Mouse (Mus musculus) cerebellum, postnatal 14 days (tissue): ENCODE measurements around the gene Pde10a.
A peak's percentile ranks its signal among the peaks of the same experiment; 100 is the strongest.

ENCODE experiments used
- DNase-seq, 2 experiments: peaks; one replicate each; pipeline ENCODE4 v3.0.0; 2021; ENCODE audit warnings: mixed read lengths in 2 of 2

The Pde10a gene

GRCm38 (mm10) chr17:8899212-8899611 is 374.0 kb downstream of the Pde10a start:
- no peak for DNase-seq

- no peak for DNase-seq
Observed at GRCm38 (mm10) chr17:8903555-8904283, 378.5 kb downstream of the Pde10a start.

GRCm38 (mm10) chr17:8910571-8910970 is 385.4 kb downstream of the Pde10a start:
- DNase-seq = no peak

- no peak for DNase-seq
Observed at GRCm38 (mm10) chr17:8912933-8913332, 387.8 kb downstream of the Pde10a start.

GRCm38 (mm10) chr17:8915693-8916092 is 390.5 kb downstream of the Pde10a start:
- no peak for DNase-seq

GRCm38 (mm10) chr17:8923074-8923473 is 397.9 kb downstream of the Pde10a start:
- DNase-seq = no peak

- DNase-seq = no peak
Observed at GRCm38 (mm10) chr17:8923727-8924126, 398.6 kb downstream of the Pde10a start.

- DNase-seq = no peak
Observed at GRCm38 (mm10) chr17:8925819-8926383, 400.7 kb downstream of the Pde10a start.

- DNase-seq = no peak
Observed at GRCm38 (mm10) chr17:8928560-8928959, 403.4 kb downstream of the Pde10a start.

- DNase-seq = no peak
Observed at GRCm38 (mm10) chr17:8929636-8930035, 404.5 kb downstream of the Pde10a start.

GRCm38 (mm10) chr17:8935604-8936003 is 410.4 kb downstream of the Pde10a start:
- DNase-seq = no peak

- peak; percentile 59 to 74 for DNase-seq
Observed at GRCm38 (mm10) chr17:8936603-8937002, 411.4 kb downstream of the Pde10a start.

GRCm38 (mm10) chr17:8951588-8951987 is 426.4 kb downstream of the Pde10a start:
- DNase-seq = no peak

GRCm38 (mm10) chr17:8952951-8953350 is 427.8 kb downstream of the Pde10a start:
- peak in 1 of 2 experiments; percentile 33 for DNase-seq

GRCm38 (mm10) chr17:8958125-8958524 is 433.0 kb downstream of the Pde10a start:
- DNase-seq = peak; percentile 63 to 69

GRCm38 (mm10) chr17:8960386-8960785 is 435.2 kb downstream of the Pde10a start:
- DNase-seq = no peak

GRCm38 (mm10) chr17:8961097-8961496 is 435.9 kb downstream of the Pde10a start:
- no peak for DNase-seq

- no peak for DNase-seq
Observed at GRCm38 (mm10) chr17:8961644-8962043, 436.5 kb downstream of the Pde10a start.

- no peak for DNase-seq
Observed at GRCm38 (mm10) chr17:8965177-8965576, 440.0 kb downstream of the Pde10a start.

- no peak for DNase-seq
Observed at GRCm38 (mm10) chr17:8972152-8972854, 447.1 kb downstream of the Pde10a start.

GRCm38 (mm10) chr17:8973331-8973730 is 448.2 kb downstream of the Pde10a start:
- DNase-seq = peak in 1 of 2 experiments; percentile 27

- peak; percentile 78 to 80 for DNase-seq
Observed at GRCm38 (mm10) chr17:8974423-8974822, 449.3 kb downstream of the Pde10a start.

GRCm38 (mm10) chr17:8974823-8975397 is 449.7 kb downstream of the Pde10a start:
- no peak for DNase-seq

GRCm38 (mm10) chr17:8976745-8977144 is 451.6 kb downstream of the Pde10a start:
- DNase-seq = no peak
